Mouse (Mus musculus): ENCODE results near the gene Ankrd60.

Gene Ankrd60

DNA sequence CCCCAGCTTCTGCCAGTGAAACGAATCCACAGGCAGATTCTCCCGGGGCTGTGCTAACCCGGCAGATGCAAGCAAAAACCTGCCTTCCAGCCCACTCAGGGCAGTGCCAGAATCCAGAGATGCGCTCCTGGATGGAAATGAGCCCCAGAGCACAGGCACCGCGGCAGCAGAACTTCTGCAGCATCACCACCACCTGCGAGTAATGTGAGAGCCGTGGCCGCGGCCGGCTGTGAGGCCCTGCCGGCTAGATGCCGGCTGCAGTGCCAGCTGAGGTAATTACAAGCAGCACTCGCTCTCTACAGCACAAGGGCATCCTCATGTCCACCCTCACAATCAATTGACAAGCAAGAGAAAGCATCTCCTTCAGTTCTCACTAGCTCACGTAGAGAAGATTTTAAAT lies 6.2 kb upstream of the Ankrd60 start:
- no peak for DNase-seq (ENCODE audit: low read depth)

GRCm38 (mm10) chr2:173583455-173583854 lies 5.3 kb upstream of the Ankrd60 start:
- no peak for DNase-seq (ENCODE audit: low read depth)

- no peak for DNase-seq (ENCODE audit: low read depth)
Observed at GRCm38 (mm10) chr2:173582903-173583302, 4.7 kb upstream of the Ankrd60 start.

DNA sequence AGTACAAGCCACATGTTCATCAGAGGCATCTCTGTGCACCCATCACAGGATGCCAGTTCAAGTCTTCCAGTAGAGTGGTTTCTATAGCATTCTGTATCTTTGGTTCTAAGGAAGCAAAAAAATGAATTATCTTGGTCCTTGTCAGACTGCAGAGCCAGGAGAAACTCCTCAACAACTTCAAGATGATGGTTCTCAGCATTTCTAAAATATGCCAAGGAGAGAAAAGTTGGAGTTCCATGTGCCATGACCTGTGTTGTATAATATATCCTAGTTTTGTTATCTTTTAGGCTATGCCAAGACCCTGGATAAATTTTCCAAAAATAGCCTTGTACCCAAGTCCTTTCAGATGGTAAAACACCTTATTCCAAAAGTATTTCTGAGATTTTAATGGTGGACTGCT lies 2.9 kb upstream of the Ankrd60 start:
- no peak for DNase-seq (ENCODE audit: low read depth)

DNA sequence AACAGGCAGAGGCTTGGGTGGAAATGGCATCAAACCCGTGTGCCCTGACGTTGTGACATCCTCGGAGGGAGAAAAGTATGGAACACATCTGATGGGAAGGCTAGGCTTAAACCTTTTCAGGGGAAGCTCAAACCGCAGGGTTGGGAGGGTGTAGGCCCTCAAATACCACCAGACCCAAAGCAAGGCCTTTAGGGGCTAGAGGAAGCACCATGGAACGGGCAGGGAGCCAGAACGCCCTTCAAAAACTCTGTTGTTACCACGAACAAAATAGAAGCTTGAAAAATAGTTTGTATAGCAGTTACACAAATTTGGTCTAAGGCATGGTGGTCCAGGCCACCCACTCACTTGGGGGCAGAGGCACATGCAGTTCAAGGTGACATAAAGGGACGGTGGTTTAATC lies 430 bp upstream of the Ankrd60 start:
- no peak for DNase-seq (ENCODE audit: low read depth)

DNA sequence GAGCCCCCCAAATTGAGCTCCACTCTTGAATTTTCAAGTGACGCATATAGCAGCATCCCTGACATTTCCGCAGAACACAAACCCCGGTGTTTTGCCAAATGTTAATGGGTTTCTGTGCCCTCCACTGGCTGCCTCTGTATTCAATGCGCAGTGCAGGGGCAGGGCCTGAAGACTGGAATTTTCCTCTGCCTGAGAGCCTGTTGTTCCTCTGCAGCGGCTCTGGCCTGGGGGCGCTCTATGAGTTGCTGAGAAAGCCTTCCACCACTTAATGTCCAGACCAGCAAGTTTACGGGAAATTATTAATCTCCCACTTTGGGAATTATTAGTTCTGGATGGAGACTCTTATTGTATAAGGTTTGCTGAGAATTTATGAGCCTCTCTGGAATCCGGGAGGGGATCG lies 14.0 kb downstream of the Ankrd60 start:
- no peak for DNase-seq (ENCODE audit: low read depth)

DNA sequence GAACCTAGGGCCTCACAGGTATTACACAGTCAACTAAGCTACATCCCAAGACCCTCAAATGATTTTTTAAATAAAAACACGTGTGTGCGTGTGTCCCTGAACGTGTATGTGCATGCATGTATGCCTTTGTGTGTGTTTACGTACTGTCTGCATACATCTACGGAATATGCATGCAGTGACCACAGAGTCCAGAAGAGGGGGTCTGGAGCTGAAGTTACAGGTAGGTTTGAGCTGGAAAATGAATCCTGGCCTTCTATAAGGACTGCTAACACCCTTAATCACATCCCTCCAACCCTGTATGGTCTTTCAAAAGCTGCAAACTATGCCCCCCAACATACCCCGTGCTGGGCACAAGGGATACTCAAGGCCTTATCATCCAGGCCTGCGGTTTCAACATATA lies 14.8 kb downstream of the Ankrd60 start:
- DNase-seq (ENCODE audit: low read depth): no peak

- DNase-seq (ENCODE audit: low read depth): no peak
Observed at GRCm38 (mm10) chr2:173561851-173562442, 16.2 kb downstream of the Ankrd60 start.

DNA sequence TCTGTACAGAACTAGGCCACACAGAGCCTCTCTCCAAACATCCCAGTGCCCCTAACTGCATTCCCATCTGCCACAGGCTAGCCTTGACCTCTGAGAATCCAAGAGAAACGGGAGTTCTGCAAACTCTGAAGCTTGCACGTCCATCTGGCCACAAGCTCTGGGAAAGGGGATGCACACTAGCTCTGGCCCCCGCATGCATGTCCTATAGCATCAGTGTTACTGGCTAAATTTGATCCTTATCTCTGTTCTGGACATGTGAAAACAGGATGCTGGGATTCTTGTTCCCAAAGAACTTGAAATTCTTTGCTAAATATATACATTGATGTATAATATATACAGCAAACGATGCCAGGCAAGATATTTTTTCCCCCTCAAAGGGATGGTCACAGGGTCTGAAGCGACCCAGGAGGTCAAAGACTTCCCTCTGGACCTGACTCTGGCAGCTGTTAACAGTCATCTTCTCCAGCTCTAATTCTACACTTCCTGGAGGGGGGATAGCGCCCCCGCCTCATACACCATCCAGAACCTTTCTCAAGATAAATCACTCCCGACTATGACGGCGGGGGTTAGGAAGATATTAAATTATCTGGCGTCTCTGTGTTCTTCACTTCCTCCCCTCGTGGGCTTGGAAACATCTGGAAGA lies 19.3 kb downstream of the Ankrd60 start:
- no peak for DNase-seq (ENCODE audit: low read depth)

- no peak for DNase-seq (ENCODE audit: low read depth)
Observed at GRCm38 (mm10) chr2:173553863-173554262, 24.3 kb downstream of the Ankrd60 start.

DNA sequence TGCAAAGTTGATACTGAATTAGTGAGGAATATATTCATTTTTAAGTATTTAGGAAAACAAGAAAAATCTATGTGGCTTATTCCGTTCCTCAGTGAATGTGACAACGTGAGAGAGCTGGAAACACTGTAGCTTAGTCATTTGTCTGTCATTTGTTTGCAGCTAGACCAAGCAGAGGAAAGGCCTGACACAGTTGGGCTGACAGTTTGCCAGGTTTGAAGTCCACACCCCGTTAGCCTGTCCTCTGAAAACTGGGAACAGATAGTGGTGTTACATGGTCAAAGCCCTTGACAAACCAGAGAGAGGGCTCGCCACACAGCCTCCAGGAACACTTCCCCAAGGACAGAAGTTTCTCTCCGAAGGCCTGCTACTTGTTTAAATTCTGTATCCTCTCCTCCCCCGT lies 27.5 kb downstream of the Ankrd60 start:
- DNase-seq (ENCODE audit: low read depth): peak; percentile 10

GRCm38 (mm10) chr2:173549236-173549635 lies 28.9 kb downstream of the Ankrd60 start:
- no peak for DNase-seq (ENCODE audit: low read depth)

DNA sequence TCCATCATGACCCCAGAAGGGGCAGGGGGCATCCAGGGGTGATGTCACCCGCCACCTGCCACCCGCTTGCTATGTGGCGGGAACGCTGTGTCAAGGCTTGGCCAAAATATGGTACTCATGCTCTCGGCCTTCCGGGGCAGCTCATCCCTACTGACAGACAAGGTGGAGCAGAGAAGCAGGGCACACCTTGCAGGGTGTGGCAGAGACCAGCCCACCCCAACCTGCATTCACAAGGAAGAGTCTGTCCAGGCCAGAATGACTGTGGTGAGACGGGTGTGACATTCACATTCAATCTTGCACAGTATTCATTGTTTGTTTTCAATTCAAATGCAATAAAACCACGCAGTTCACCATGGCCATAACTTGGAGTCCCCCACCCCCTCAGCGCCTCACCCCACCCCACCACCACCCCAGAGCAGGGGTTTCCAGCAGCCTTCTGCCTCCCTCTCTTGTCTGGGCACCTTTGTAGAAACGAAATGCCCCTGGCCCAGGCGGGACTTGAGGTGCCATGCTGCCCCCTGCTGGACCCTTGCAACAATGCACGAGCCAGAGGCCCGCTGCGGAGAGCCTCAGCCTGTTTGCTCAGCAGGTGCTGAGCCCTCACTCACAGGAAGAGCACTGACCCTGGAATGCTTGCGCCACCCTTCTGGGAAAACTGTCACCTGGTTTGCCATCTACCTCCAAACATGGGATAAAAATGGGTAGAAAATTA lies 32.0 kb downstream of the Ankrd60 start:
- peak; percentile 33 for DNase-seq (ENCODE audit: low read depth)

DNA sequence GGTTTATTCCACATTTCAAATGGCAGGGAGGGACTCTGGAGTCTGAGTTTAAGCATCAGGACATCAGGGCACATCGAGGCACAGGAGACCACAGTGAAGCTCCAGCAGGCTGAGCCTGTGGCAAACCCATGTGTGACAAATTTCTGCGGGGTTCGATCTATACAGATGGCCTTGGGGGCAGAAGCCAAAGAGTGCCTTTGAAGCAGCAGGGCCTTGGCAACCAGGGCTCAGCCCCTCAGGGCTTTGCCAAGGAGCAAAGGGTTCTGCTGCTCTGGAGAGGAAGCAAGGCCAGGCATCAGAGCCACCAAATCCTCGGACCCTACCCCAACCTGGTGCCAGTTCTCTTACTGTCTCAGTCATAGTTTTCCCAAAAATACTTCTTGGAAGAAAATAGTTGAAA lies 35.4 kb downstream of the Ankrd60 start:
- DNase-seq (ENCODE audit: low read depth): no peak

DNA sequence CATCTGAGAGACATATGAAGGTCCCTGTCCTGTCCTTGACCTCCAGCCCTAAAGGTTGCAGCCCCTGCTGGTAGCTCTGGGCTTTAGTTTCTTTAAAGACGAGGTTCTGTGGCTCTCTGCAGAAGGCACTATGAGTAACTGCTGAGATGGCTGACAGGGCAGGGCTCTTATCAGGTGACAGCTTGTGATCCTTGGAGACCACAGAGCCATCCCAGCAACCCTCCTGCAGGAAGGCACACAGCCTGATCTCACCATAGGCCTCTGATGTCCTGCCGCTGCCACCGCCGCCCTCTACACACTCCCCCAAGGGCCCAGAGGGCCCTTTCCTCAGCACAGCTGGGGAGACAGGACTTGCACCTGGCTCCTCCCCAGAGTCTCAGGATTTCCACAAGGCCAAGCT lies 36.4 kb downstream of the Ankrd60 start:
- DNase-seq (ENCODE audit: low read depth): no peak

- DNase-seq (ENCODE audit: low read depth): no peak
Observed at GRCm38 (mm10) chr2:173539781-173540180, 38.4 kb downstream of the Ankrd60 start.

- DNase-seq (ENCODE audit: low read depth): no peak
Observed at GRCm38 (mm10) chr2:173535886-173536285, 42.3 kb downstream of the Ankrd60 start.

GRCm38 (mm10) chr2:173535390-173535789 lies 42.8 kb downstream of the Ankrd60 start:
- DNase-seq (ENCODE audit: low read depth): no peak

- no peak for DNase-seq (ENCODE audit: low read depth)
Observed at GRCm38 (mm10) chr2:173534581-173534980, 43.6 kb downstream of the Ankrd60 start.

DNA sequence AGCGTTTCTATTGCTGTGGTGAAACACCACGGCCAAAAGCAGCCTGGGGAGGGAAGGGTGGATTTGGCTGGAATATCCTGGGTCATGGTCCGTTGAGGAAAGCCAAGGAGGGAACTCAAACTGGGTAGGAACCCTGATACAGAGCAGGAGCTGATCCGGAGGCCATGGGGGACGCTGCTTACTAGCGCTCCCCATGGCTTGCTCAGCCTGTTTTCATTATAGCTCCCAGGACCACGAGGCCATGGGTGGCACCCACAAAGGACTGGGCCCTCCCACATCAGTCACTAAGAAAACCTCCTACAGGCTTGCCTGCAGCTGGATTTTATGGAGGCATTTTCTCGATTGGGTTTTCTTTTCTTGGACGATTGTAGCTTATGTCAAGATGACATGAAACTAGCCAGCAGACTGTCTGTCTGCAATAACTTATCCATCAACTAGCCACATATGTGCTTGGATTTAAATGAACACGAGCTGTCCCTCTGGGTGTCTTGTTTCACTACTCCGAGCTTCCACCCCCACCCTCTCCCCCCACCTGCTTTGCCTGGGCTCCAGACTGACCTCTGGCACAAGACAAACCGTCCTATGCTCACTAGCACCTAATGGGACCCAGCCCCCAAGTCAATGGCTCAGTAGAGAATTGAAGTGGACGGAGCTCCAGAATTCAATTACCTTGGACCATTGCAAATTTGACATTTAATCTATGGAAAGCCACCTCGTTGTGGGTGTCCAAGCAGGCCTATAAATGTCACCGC lies 45.3 kb downstream of the Ankrd60 start:
- no peak for DNase-seq (ENCODE audit: low read depth)

GRCm38 (mm10) chr2:173528493-173528892 lies 49.7 kb downstream of the Ankrd60 start:
- DNase-seq (ENCODE audit: low read depth): no peak

GRCm38 (mm10) chr2:173522376-173522775 lies 55.8 kb downstream of the Ankrd60 start, which contains the start of gene 1700021F07Rik:
Gene 1700021F07Rik, plus strand, starts transcription at chr2:173522586.
- DNase-seq (ENCODE audit: low read depth): no peak
